Mouse (Mus musculus) layer of hippocampus, postnatal 14 days (tissue): ENCODE measurements around the gene Pcnx4. TPM values are rescaled to one million over a fixed set of nuclear protein-coding genes. Genes with fewer than 3 reads are reported as not detected.

Source experiments
- DNase-seq, 2 experiments: peaks; one replicate each; pipeline ENCODE4 v3.0.0; 2021 to 2022; ENCODE audit warnings: low spot score in 2 of 2, mixed read lengths in 1 of 2
- long read RNA-seq, 2 experiments: library from polyadenylated mRNA; stranded (forward); transcript quantifications; one replicate each; pipeline ENCODE4 v2.0.0; 2021
- total RNA-seq, 2 experiments: library from RNA; stranded (reverse); gene quantifications; 2 replicates each; pipeline ENCODE4 v1.2.3; 2021

The Pcnx4 gene
- total RNA-seq = 10 to 100 TPM; 27.5 to 30.4 TPM
- long read RNA-seq, experiment 1, full-length matches to known transcripts = 22 of 34 reads
- long read RNA-seq, experiment 1, partial matches to known transcripts = 8 of 34 reads
- long read RNA-seq, experiment 1, other reads (novel, unspliced or antisense) = 4 of 34 reads
- long read RNA-seq, experiment 2, full-length matches to known transcripts = 17 of 32 reads
- long read RNA-seq, experiment 2, partial matches to known transcripts = 8 of 32 reads
- long read RNA-seq, experiment 2, other reads (novel, unspliced or antisense) = 7 of 32 reads

DNA sequence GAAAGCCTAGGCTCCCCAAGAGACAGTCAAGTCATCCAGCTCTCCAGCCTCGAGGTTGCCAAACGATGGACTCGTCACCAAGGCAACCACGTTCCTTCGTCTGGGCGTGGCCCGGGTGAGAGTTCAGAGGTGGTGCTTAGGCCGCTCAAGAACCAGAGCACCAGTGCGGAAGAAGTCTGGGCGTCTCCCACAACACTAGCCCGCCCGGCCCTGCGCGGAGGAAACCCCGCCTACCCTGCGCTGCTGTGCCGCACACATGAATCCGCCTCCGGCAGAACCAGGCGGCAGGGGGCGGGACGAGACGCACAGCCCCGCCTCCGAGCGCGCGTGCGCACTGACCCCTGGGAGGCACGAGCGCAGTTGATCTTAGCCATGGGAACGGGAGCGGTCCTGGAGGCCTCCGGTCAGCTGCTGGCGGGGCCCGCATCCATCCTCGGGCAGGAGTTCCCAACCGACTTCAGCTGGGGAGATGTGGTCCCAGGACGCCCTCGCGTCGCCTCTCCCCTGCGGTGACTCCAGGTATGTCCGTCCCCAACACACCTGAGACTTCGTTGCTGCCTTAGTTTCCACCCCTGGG lies at the start of gene Pcnx4:
Pcnx4 (plus strand) TSS at position 363 of the 577 bp plus-strand sequence.
- peak; percentile 89 to 95 for DNase-seq

GRCm38 (mm10) chr12:72487498-72487897 lies 48.7 kb upstream of the Pcnx4 start:
- DNase-seq = no peak

DNA sequence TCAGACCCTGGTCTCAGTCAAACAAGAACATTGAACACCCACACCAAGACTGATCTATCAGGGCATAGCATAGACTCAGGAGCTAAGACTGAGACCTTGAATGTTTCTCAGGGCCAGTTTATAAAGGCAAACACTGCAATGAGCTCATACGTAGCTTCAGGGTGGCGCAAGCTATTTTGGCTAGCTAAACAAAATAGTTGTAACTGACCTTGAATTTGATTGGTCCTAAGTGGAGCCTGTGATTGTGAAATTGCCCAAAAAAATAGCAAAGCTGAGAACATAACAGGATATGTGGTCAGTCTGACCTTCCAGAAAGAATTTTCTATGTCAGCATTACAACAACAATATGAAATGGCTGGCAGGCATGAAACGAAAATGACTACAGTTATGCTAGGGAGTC lies 46.2 kb upstream of the Pcnx4 start:
- DNase-seq = no peak

DNA sequence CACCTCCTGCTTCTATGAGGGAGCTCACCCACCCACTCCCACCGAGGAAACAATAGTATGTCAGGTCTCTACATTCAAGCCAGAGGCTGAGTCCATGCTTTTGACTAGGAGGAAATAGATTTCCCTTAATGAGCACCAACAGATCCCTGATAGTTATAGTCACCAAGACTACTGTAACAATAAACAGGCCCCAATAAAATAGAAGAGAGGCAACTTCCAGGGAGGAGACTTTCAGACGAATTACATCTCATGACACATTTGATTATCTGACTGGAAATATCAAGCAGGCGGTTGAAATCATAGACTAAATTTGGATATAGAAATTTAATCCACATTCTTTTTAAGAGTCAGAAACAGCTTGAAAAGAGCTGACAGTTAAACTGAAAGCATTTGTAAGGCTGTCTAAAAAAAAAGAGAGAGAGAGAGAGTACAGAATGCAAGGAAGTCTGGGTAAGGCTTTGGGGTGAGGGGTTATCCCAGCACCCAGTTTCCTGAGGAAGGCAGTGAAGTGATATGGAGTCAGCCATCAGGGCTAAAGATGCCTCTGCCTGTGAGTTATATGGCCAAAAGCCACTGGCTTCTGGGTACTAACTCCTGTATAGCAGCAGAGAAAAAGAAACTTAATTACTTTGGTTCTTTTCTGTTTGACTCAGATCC lies 45.0 kb upstream of the Pcnx4 start:
- no peak for DNase-seq

- DNase-seq = no peak
Measured at GRCm38 (mm10) chr12:72496866-72497600, 39.1 kb upstream of the Pcnx4 start.

DNA sequence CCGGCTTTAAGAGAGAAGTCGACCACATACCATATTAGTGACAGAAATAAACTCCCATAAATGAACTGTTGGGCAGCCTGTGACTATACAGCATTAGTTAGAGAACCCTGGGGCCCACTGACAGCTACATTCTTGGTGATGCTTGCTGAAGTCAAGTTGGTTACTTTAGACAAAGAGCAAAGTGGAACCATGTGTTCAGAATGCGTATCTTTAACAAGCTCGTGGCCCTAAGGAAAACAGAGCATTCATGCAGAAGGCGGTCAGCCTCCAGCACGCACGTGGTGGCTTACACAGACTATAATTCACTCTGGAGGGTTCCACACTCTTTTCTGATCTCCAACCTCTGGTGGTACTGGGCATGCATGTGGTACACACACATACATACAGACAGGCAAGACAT lies 26.6 kb upstream of the Pcnx4 start:
- DNase-seq = no peak

GRCm38 (mm10) chr12:72515446-72515845 lies 20.7 kb upstream of the Pcnx4 start:
- peak in 1 of 2 experiments; percentile 35 for DNase-seq

- DNase-seq = no peak
Measured at GRCm38 (mm10) chr12:72518114-72518728, 18.0 kb upstream of the Pcnx4 start.

DNA sequence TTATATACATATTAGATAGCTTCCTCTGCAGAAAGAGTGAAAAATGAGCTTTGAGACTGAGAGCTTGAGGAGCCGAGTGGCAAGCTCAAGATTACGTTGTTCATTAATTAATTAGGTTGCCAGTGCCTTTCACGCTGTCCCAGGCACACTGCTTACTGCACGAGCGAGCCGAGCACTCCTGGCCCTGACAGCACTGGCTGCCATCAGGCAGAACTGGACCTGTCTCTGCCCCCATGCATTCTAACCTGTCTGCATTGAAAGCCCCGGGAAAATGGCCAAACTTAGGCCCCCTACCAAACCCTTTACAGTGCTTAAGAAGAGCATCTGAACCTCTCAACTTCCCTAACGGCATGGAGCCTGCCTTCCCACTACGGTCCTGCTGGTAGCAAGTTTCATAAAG lies 16.8 kb upstream of the Pcnx4 start:
- DNase-seq = no peak

DNA sequence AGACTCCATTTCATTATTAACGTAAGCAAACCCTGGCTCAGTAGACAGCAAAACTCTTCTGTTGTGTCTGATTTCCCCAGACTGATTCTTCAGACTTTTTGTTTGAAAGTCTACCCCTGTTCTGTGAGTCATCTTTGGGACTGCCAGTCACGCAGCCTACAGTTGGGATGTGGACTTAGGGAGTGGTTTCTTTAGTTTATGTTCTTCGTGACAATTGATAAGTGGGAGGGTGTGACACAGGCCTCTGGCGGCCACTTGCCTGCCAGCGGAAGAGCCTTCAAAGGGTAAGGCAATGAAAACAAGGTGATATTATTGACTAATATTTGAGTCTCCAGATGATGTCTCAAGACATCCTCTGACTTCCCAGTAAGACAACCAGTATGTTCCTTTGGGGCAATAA lies 16.3 kb upstream of the Pcnx4 start:
- no peak for DNase-seq

- peak; percentile 23 to 50 for DNase-seq
Measured at GRCm38 (mm10) chr12:72520645-72521044, 15.5 kb upstream of the Pcnx4 start.

DNA sequence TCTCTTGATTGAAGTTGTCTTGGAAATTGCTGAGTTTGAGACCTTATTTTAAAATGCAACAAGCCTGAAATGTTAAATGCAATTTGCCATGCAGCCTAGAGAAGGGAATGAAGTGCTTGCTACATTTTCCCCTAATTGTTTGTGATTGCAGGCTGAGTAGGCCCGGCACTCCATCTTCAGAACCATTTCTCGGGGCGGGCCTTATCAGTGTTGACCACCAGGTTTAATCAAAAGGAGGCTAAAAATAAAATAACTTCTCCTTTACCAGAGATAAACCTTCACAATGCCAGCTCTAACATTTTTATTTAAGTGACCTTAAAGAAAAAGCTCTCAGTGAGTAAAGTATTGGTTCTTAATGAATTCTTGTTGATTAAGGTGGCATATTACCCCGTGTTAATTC lies 10.6 kb upstream of the Pcnx4 start:
- no peak for DNase-seq

DNA sequence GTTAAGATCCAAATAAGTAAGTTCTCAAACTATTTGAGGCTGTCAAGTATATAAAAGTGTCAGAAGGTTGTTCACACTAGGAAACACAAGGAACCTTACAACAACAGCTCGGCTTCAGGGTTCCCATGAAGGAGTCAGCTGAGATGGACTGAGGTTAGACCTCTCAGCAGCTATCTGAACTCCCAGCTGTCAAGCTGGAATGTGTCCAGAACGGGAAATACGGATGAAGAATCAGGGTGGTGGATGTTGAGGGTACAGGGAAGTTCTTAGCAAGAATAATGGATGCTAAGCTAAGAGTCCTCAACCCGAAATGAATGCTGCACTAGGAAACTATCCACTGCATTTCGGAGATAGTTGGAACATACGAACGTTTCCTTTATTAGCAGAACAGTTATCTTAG lies 3.9 kb upstream of the Pcnx4 start:
- no peak for DNase-seq

DNA sequence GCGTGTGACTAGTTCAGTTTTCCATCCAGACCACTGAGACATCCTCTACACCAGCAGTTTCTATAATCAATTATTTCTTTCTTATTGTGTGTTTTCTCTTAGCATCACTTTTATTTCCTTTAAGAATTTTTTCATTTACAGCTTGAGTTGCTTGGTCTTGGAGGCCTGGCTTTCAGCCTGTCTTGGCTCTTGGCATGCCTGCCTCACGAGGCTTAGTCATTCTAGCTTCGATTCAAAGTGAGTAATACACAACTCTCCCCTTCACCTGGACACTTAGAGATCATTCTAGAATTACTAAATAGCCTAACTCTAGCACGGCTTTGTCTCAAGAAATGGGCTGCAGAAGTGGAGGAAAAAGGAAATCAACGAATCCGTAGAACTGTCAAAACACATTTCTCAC lies 2.2 kb upstream of the Pcnx4 start:
- DNase-seq = no peak

DNA sequence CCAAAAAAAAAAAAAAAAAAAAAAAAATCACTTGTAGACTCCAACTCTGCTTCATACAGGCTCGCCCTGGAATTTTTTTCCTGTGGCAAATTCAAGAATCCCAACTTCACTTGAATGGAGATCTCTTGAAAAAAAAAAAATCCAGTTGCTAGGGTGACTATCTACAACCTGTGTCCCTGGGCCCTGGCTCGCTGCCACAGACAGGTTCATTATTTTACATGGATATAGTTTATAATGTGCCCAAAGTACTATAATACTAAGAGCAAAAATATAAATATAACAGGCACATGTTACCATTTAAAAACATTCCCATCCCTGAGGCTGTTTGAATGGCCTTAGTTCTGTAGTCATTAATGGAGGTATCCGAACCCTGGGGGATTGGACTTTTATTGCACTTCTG lies 584 bp upstream of the Pcnx4 start:
- no peak for DNase-seq

DNA sequence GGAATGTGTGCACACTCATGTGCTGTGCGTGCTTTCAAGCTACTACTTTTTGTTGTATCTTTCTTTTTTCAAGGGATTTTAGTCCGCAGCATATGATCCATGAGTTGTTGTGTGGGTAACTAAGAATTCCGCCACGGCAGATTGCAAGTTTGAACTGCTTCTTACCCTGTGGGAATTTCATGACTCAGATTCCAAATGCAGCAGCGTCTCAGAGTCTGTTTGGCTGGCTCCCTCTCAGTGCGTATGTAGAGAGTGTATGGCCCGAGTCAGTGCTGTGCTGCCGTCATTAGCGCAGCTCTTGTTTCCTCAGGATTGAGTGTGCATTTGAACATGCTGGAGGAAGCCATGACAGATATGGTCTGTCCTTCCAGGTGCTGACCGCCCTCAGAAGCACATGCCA lies 2.4 kb downstream of the Pcnx4 start:
- peak in 1 of 2 experiments; percentile 6 for DNase-seq

DNA sequence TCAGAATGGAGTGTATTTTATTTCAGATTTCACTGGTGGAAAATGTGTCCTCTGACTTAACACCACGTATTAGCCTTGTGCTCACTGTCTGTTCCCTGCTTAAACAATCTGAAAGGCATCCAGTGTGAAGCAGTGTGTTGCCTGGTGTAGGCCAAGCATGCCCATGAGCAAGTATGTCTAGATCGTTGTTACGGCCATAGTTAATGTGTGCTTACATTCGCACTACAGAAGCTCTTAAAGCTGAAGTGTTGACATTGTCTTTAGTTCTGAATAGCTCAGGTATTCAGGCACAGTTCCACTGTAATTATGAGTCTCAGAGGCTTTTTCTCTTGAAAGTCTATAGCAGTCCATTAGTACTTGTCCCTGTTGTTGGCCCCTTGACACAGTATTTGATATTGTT lies 18.2 kb downstream of the Pcnx4 start:
- DNase-seq = no peak

- no peak for DNase-seq
Measured at GRCm38 (mm10) chr12:72564281-72564795, 28.2 kb downstream of the Pcnx4 start.

- DNase-seq = no peak
Measured at GRCm38 (mm10) chr12:72582021-72582420, 45.8 kb downstream of the Pcnx4 start.

DNA sequence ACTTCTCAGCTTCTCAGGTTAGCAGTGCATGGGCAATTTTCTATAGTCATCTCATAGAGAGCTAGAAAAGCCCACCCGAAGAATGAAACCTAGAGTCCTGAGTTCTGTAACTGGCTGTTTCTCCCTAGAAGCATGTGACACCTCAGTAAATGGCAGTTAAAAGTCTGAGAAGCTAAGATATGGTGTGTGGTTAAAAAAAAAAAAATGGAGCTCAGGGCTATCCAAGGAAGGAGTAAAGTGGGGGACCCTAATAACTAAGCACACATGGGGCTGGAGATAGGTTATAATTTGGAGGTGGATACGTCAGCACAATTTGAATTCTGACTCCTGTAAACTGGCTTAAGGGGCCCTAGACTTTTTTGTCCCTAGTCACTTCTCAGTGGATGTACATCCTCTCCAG lies 46.9 kb downstream of the Pcnx4 start:
- no peak for DNase-seq

DNA sequence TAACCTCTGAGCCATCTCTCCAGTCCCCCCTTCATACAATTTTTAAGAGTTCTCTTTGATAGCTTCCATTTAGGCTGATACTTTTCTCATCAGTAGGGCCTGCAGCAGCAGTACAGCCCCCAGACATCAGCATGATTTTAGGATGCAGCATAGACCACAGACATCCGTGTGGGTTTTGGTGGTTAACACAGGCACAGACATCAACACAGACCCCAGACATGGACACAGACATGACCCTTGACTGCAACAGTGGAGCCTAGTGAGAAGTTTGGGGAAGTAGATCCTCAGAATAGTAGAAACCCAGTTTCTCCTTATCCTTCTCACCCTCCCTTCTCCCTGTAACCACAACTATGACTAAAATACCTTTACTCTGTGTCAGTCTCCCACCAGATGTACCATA lies 49.2 kb downstream of the Pcnx4 start:
- no peak for DNase-seq
